Mouse (Mus musculus) brain, embryonic 14.5 days (tissue): ENCODE measurements around the gene Naxd.

Experiments used
- CTCF ChIP-seq: fragments of 200-500 bp; IDR thresholded peaks from 2 replicates; pipeline ENCODE4 v1.5.1; 2012; ENCODE audit warnings: inconsistent platforms, mild to moderate bottlenecking, moderate library complexity, borderline replicate concordance; ENCODE audit not compliant: insufficient read depth, insufficient read length; ENCODE audit errors: extremely low read depth
- POLR2A ChIP-seq: fragments of 200-500 bp; IDR thresholded peaks from 2 replicates; pipeline ENCODE4 v1.6.1; 2012; ENCODE audit warnings: mild to moderate bottlenecking, inconsistent platforms, borderline replicate concordance; ENCODE audit not compliant: poor library complexity, insufficient read depth, insufficient read length, severe bottlenecking; ENCODE audit errors: extremely low read depth

GRCm38 (mm10) chr8:11460934-11461333, 36.4 kb upstream of the Naxd start:
- TF ChIP-seq POLR2A (no peak), CTCF (no peak)
